Mouse (Mus musculus) megakaryocyte, embryonic 14.5 days (primary cell): Measurements from ENCODE around the gene Hrk.

ENCODE experiments used
- FLI1 ChIP-seq: IDR thresholded peaks from 2 replicates; pipeline ENCODE4 v1.6.1; 2012; ENCODE audit warnings: low read length, inconsistent platforms, mixed read lengths
- GATA1 ChIP-seq: IDR thresholded peaks from 3 replicates; pipeline ENCODE4 v1.6.1; 2012; ENCODE audit warnings: mixed read lengths, low read length, inconsistent platforms, borderline replicate concordance

DNA sequence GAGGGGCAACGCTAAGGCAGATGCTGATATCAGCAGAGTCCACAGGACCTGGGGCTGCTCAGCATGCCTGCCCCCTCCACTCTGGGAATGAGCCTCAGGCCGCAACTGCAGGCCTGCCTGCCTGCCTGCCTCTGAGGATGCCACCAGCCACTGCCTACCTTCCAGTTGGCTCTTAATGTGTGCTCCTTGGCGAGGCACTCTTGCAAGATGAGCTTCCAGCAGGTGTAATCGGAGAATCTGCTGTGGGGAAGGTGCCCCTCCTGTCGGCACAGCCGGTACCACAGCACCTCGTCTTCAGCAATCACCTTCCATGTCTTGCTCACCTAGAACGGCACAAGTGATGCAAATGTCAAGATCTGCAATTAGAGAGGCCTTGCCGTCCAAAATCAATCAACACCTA, 35.8 kb upstream of the Hrk start:
- TF ChIP-seq GATA1 = no peak
- TF ChIP-seq FLI1 = no peak
